Mouse (Mus musculus): Measurements from ENCODE around the gene Meis3. TPM values are rescaled to one million over a fixed set of nuclear protein-coding genes. Genes with fewer than 3 reads are reported as not detected.

The Meis3 gene
- polyA plus RNA-seq, 1 experiment from 2014 or later, result 137 TPM

GRCm38 (mm10) chr7:16198540-16198939 lies 23.6 kb downstream of the Meis3 start:
- Histone ChIP-seq H3K9me3 (ENCODE audit: control insufficient read depth, low read length) (no peaks in the 10 kb centered on the region), H3K4me3 (replicated peaks; ENCODE audit: low read depth, low read length) (no peak overlapping the region), H3K4me1 (ENCODE audit: control insufficient read depth, insufficient read depth, low read length) (no peaks in the 10 kb centered on the region), H3K27me3 (ENCODE audit: control insufficient read depth, insufficient read depth, low read length) (no peaks in the 10 kb centered on the region), H3K36me3 (ENCODE audit: control insufficient read depth, insufficient read depth, low read length) (peaks cover 75% of the 10 kb centered on the region), H3K9ac (replicated peaks; ENCODE audit: low read length) (no peak overlapping the region), H3K27ac (replicated peaks; ENCODE audit: low read depth, low read length) (no peak overlapping the region), H3K4me2 (ENCODE audit: low read length) (no peak overlapping the region)
- ATAC-seq (ENCODE audit: low FRiP score, low TSS enrichment) (no peak), DNase-seq (no peak)
- 92% methylated on average over 11 of the region's 11 CpGs for WGBS

- H3K9me3 ChIP-seq (ENCODE audit: control insufficient read depth, low read length), result no peaks in the 10 kb centered on the region
- no peaks in the 10 kb centered on the region for H3K4me1 ChIP-seq (ENCODE audit: control insufficient read depth, insufficient read depth, low read length)
- ATAC-seq (ENCODE audit: low FRiP score, low TSS enrichment), result no peak
- 93% methylated on average over 6 of the region's 6 CpGs for WGBS
- no peak overlapping the region for H3K9ac ChIP-seq (replicated peaks; ENCODE audit: low read length)
- DNase-seq, result no peak
- H3K4me3 ChIP-seq (replicated peaks; ENCODE audit: low read depth, low read length), result no peak overlapping the region
- no peaks in the 10 kb centered on the region for H3K27me3 ChIP-seq (ENCODE audit: control insufficient read depth, insufficient read depth, low read length)
- no peak overlapping the region for H3K4me2 ChIP-seq (ENCODE audit: low read length)
- no peak overlapping the region for H3K27ac ChIP-seq (replicated peaks; ENCODE audit: low read depth, low read length)
- H3K36me3 ChIP-seq (ENCODE audit: control insufficient read depth, insufficient read depth, low read length), result peaks cover 94% of the 10 kb centered on the region
These were observed 26.2 kb downstream of the Meis3 start for GRCm38 (mm10) chr7:16201136-16201535.

- WGBS, result 85% methylated on average over 15 of the region's 15 CpGs
- H3K9ac ChIP-seq (replicated peaks; ENCODE audit: low read length), result no peak overlapping the region
These were observed 28.0 kb downstream of the Meis3 start for GRCm38 (mm10) chr7:16202756-16203504.

GRCm38 (mm10) chr7:16203505-16203903 lies 28.6 kb downstream of the Meis3 start:
- no peak overlapping the region for H3K27ac ChIP-seq (replicated peaks; ENCODE audit: low read depth, low read length)
- no peak for DNase-seq

More at GRCm38 (mm10) chr7:16202756-16203504, 28.0 kb downstream of the Meis3 start:
- H3K4me3 ChIP-seq (replicated peaks; ENCODE audit: low read depth, low read length), result no peak overlapping the region
- DNase-seq (no peak), ATAC-seq (ENCODE audit: low FRiP score, low TSS enrichment) (no peak)
- H3K4me2 ChIP-seq (ENCODE audit: low read length), result no peak overlapping the region
- H3K27ac ChIP-seq (replicated peaks; ENCODE audit: low read depth, low read length), result no peak overlapping the region
- H3K9me3 ChIP-seq (ENCODE audit: control insufficient read depth, low read length), result no peaks in the 10 kb centered on the region
- no peaks in the 10 kb centered on the region for H3K27me3 ChIP-seq (ENCODE audit: control insufficient read depth, insufficient read depth, low read length)
- H3K36me3 ChIP-seq (ENCODE audit: control insufficient read depth, insufficient read depth, low read length), result peaks cover 91% of the 10 kb centered on the region
- H3K4me1 ChIP-seq (ENCODE audit: control insufficient read depth, insufficient read depth, low read length), result no peaks in the 10 kb centered on the region

GRCm38 (mm10) chr7:16204791-16205190 lies 29.9 kb downstream of the Meis3 start:
- no peak overlapping the region for H3K9ac ChIP-seq (replicated peaks; ENCODE audit: low read length)
- peaks cover 89% of the 10 kb centered on the region for H3K36me3 ChIP-seq (ENCODE audit: control insufficient read depth, insufficient read depth, low read length)
- DNase-seq, result no peak
- H3K4me3 ChIP-seq (replicated peaks; ENCODE audit: low read depth, low read length), result no peak overlapping the region
- WGBS, result 80% methylated on average over 9 of the region's 9 CpGs
- no peak overlapping the region for H3K27ac ChIP-seq (replicated peaks; ENCODE audit: low read depth, low read length)
- ATAC-seq (ENCODE audit: low FRiP score, low TSS enrichment), result no peak
- H3K4me2 ChIP-seq (ENCODE audit: low read length), result no peak overlapping the region
- H3K27me3 ChIP-seq (ENCODE audit: control insufficient read depth, insufficient read depth, low read length), result no peaks in the 10 kb centered on the region
- H3K9me3 ChIP-seq (ENCODE audit: control insufficient read depth, low read length), result no peaks in the 10 kb centered on the region
- no peaks in the 10 kb centered on the region for H3K4me1 ChIP-seq (ENCODE audit: control insufficient read depth, insufficient read depth, low read length)

More at GRCm38 (mm10) chr7:16203505-16203903, 28.6 kb downstream of the Meis3 start:
- H3K4me2 ChIP-seq (ENCODE audit: low read length), result no peak overlapping the region
- no peak overlapping the region for H3K4me3 ChIP-seq (replicated peaks; ENCODE audit: low read depth, low read length)
- WGBS, result 94% methylated on average over 13 of the region's 13 CpGs
- H3K9me3 ChIP-seq (ENCODE audit: control insufficient read depth, low read length), result no peaks in the 10 kb centered on the region
- no peaks in the 10 kb centered on the region for H3K27me3 ChIP-seq (ENCODE audit: control insufficient read depth, insufficient read depth, low read length)
- ATAC-seq (ENCODE audit: low FRiP score, low TSS enrichment), result no peak
- H3K36me3 ChIP-seq (ENCODE audit: control insufficient read depth, insufficient read depth, low read length), result peaks cover 88% of the 10 kb centered on the region
- no peak overlapping the region for H3K9ac ChIP-seq (replicated peaks; ENCODE audit: low read length)
- H3K4me1 ChIP-seq (ENCODE audit: control insufficient read depth, insufficient read depth, low read length), result no peaks in the 10 kb centered on the region

GRCm38 (mm10) chr7:16207076-16207475 lies 32.2 kb downstream of the Meis3 start:
- WGBS, result 83% methylated on average over 7 of the region's 7 CpGs
- Histone ChIP-seq H3K36me3 (ENCODE audit: control insufficient read depth, insufficient read depth, low read length) (peaks cover 91% of the 10 kb centered on the region), H3K9me3 (ENCODE audit: control insufficient read depth, low read length) (no peaks in the 10 kb centered on the region)

GRCm38 (mm10) chr7:16207496-16207895 lies 32.6 kb downstream of the Meis3 start:
- ATAC-seq (ENCODE audit: low FRiP score, low TSS enrichment), result no peak
- no peak overlapping the region for H3K4me3 ChIP-seq (replicated peaks; ENCODE audit: low read depth, low read length)
- peaks cover 88% of the 10 kb centered on the region for H3K36me3 ChIP-seq (ENCODE audit: control insufficient read depth, insufficient read depth, low read length)
- DNase-seq, result no peak
- H3K9me3 ChIP-seq (ENCODE audit: control insufficient read depth, low read length), result no peaks in the 10 kb centered on the region
- H3K27ac ChIP-seq (replicated peaks; ENCODE audit: low read depth, low read length), result no peak overlapping the region
- no peaks in the 10 kb centered on the region for H3K4me1 ChIP-seq (ENCODE audit: control insufficient read depth, insufficient read depth, low read length)
- no peak overlapping the region for H3K9ac ChIP-seq (replicated peaks; ENCODE audit: low read length)
- H3K4me2 ChIP-seq (ENCODE audit: low read length), result no peak overlapping the region
- WGBS, result 90% methylated on average over 10 of the region's 10 CpGs
- no peaks in the 10 kb centered on the region for H3K27me3 ChIP-seq (ENCODE audit: control insufficient read depth, insufficient read depth, low read length)

More at GRCm38 (mm10) chr7:16207076-16207475, 32.2 kb downstream of the Meis3 start:
- no peaks in the 10 kb centered on the region for H3K4me1 ChIP-seq (ENCODE audit: control insufficient read depth, insufficient read depth, low read length)
- DNase-seq (no peak), ATAC-seq (ENCODE audit: low FRiP score, low TSS enrichment) (no peak)
- H3K9ac ChIP-seq (replicated peaks; ENCODE audit: low read length), result no peak overlapping the region
- no peak overlapping the region for H3K27ac ChIP-seq (replicated peaks; ENCODE audit: low read depth, low read length)
- no peak overlapping the region for H3K4me2 ChIP-seq (ENCODE audit: low read length)
- no peak overlapping the region for H3K4me3 ChIP-seq (replicated peaks; ENCODE audit: low read depth, low read length)
- no peaks in the 10 kb centered on the region for H3K27me3 ChIP-seq (ENCODE audit: control insufficient read depth, insufficient read depth, low read length)

GRCm38 (mm10) chr7:16208781-16209665 lies 34.1 kb downstream of the Meis3 start:
- DNase-seq (no peak), ATAC-seq (ENCODE audit: low FRiP score, low TSS enrichment) (no peak)
- Histone ChIP-seq H3K4me1 (ENCODE audit: control insufficient read depth, insufficient read depth, low read length) (no peaks in the 10 kb centered on the region), H3K4me2 (ENCODE audit: low read length) (no peak overlapping the region), H3K4me3 (replicated peaks; ENCODE audit: low read depth, low read length) (no peak overlapping the region), H3K27ac (replicated peaks; ENCODE audit: low read depth, low read length) (no peak overlapping the region), H3K36me3 (ENCODE audit: control insufficient read depth, insufficient read depth, low read length) (peaks cover 88% of the 10 kb centered on the region), H3K9ac (replicated peaks; ENCODE audit: low read length) (no peak overlapping the region), H3K27me3 (ENCODE audit: control insufficient read depth, insufficient read depth, low read length) (no peaks in the 10 kb centered on the region), H3K9me3 (ENCODE audit: control insufficient read depth, low read length) (no peaks in the 10 kb centered on the region)
- 93% methylated on average over 21 of the region's 21 CpGs for WGBS
